Mouse (Mus musculus) embryonic stem cell, embryonic (primary cell): ENCODE data around the gene Ascl3.

Experiments
- CTCF ChIA-PET, 4 experiments: fragments of 300-600 bp in 2 of 4; fragments of 350-600 bp in 2 of 4; sonication (Branson Sonifier 250); formaldehyde crosslinking; loops; one replicate each; lab custom pipeline; 2022; ENCODE audit warnings: inconsistent platforms in 2 of 4; lab: Charles Lee
- POLR2A ChIA-PET, 4 experiments: fragments of 300-600 bp in 2 of 4; fragments of 350-600 bp in 2 of 4; sonication (Branson Sonifier 250); formaldehyde crosslinking; loops; one replicate each; lab custom pipeline; 2022; ENCODE audit warnings: antibody characterized with exemption in 4 of 4, inconsistent platforms in 1 of 4; lab: Charles Lee

Ascl3 gene

GRCm38 (mm10) chr7:109690961-109691360, 40.6 kb downstream of the Ascl3 start:
- POLR2A ChIA-PET = interaction anchor here in 2 of 4 experiments (1.0 to 2.4 kb wide), 7 partner anchors 12 to 172 kb away, joined by 3 to 9 read pairs (median 4); partner anchors contain the start of genes Akip1 (in 2 of the 2), Rpl27a (in 2 of the 2) and St5 (in 2 of the 2)

GRCm38 (mm10) chr7:109690101-109690500, 41.4 kb downstream of the Ascl3 start:
- CTCF ChIA-PET = interaction anchor here in 2 of 4 experiments (0.6 to 1.2 kb wide), 2 partner anchors 18 to 26 kb away, joined by 3 to 4 read pairs; no protein-coding TSS in a partner anchor
- POLR2A ChIA-PET = interaction anchor here in 1 of 4 experiments (1.0 to 2.4 kb wide), 4 partner anchors 15 to 171 kb away, joined by 3 to 9 read pairs (median 4); partner anchors contain the start of gene Rpl27a

More at GRCm38 (mm10) chr7:109690961-109691360, 40.6 kb downstream of the Ascl3 start:
- CTCF ChIA-PET = interaction anchor here in 3 of 4 experiments (0.6 to 1.2 kb wide), 5 partner anchors 10 to 178 kb away, joined by 3 to 7 read pairs (median 4); partner anchors contain the start of genes Akip1 (in 1 of the 3) and St5 (in 1 of the 3)

- POLR2A ChIA-PET = interaction anchor here in 3 of 4 experiments (0.6 to 3.1 kb wide), 7 partner anchors 8 to 168 kb away, joined by 3 to 9 read pairs (median 5); partner anchors contain the start of genes Akip1 (in 1 of the 3), Rpl27a (in 1 of the 3) and St5 (in 1 of the 3)
- CTCF ChIA-PET = interaction anchor here in 2 of 4 experiments (0.6 to 1.1 kb wide), 2 partner anchors 11 to 161 kb away, joined by 3 to 6 read pairs; no protein-coding TSS in a partner anchor
These were observed 44.9 kb downstream of the Ascl3 start for GRCm38 (mm10) chr7:109686585-109687128.

GRCm38 (mm10) chr7:109680879-109681278, 50.6 kb downstream of the Ascl3 start:
- CTCF ChIA-PET = interaction anchor here (0.5 to 1.1 kb wide), 12 partner anchors 10 to 598 kb away, joined by 3 to 9 read pairs (median 4); partner anchors contain the start of genes Akip1 (in 1 of the 4) and Tmem9b (in 1 of the 4)
- POLR2A ChIA-PET = interaction anchor here in 3 of 4 experiments (0.6 to 1.6 kb wide), 22 partner anchors 8 to 1057 kb away, joined by 3 to 6 read pairs (median 4); partner anchors contain the start of genes Akip1 (in 3 of the 3), St5 (in 3 of the 3) and Rpl27a (in 2 of the 3)

GRCm38 (mm10) chr7:109680284-109680683, 51.2 kb downstream of the Ascl3 start:
- CTCF ChIA-PET = interaction anchor here in 3 of 4 experiments (0.5 to 1.1 kb wide), 4 partner anchors 11 to 157 kb away, joined by 4 to 5 read pairs (median 4); no protein-coding TSS in a partner anchor
- POLR2A ChIA-PET = interaction anchor here in 2 of 4 experiments (0.8 to 1.6 kb wide), 11 partner anchors 8 to 161 kb away, joined by 3 to 6 read pairs (median 4); partner anchors contain the start of genes Akip1 (in 2 of the 2), St5 (in 2 of the 2) and Rpl27a (in 1 of the 2)
